ENCODE assay signal across 15 mouse cellular contexts in the genomic region with DNA sequence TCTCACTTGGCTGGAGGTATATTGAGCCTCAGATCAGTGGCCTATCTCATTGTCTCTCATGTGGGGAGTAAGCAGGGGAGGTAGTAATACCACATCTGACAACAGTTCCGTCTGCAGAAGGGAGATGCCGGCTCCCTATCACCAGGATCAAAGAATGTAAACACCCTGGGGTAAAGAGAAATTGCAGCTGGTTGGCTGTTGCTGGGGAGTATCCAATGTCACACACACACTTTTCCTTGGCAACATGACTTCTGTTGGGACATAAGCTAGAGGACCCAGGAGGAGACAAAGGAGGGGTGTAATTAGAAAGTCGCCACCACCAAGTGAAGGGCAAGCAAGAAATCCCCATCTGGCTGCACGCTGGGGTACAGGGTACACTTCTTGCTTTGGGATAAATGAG. TPM values are rescaled to one million over a fixed set of nuclear protein-coding genes. Genes with fewer than 3 reads are reported as not detected.
"Had no signal": no experiment of that assay in that cellular context is flagged by ENCODE, and none has a peak within 500 bp of the region (broad histone marks: within the 10 kb centered on the region; RNA-seq: fewer than 3 reads in every experiment).

No protein-coding gene starts in this region.

- H3K4me3 ChIP-seq: layer of hippocampus, adult 2 months; limb, embryonic 12.5 days; liver, embryonic 13.5 days; megakaryocyte, embryonic 14.5 days; midbrain, embryonic 13.5 days; neural tube, embryonic 12.5 days had no signal

- H3K9me3 ChIP-seq: limb, embryonic 12.5 days; liver, embryonic 13.5 days; midbrain, embryonic 13.5 days; neural tube, embryonic 12.5 days had no signal

- H3K4me1 ChIP-seq: limb, embryonic 12.5 days; liver, embryonic 13.5 days; midbrain, embryonic 13.5 days; neural tube, embryonic 12.5 days had no signal

- ATAC-seq: intestine, postnatal 0 days; liver, postnatal 0 days; midbrain, embryonic 13.5 days had no signal

- H3K36me3 ChIP-seq: limb, embryonic 12.5 days; liver, embryonic 13.5 days; midbrain, embryonic 13.5 days; neural tube, embryonic 12.5 days had no signal

- H3K9ac ChIP-seq: limb, embryonic 12.5 days; liver, embryonic 13.5 days; liver, postnatal 0 days; midbrain, embryonic 13.5 days; neural tube, embryonic 12.5 days had no signal

- H3K27me3 ChIP-seq: limb, embryonic 12.5 days; liver, embryonic 13.5 days; megakaryocyte, embryonic 14.5 days; midbrain, embryonic 13.5 days; neural tube, embryonic 12.5 days had no signal

- H3K4me2 ChIP-seq: limb, embryonic 12.5 days; liver, embryonic 13.5 days; midbrain, embryonic 13.5 days; neural tube, embryonic 12.5 days had no signal

- H3K27ac ChIP-seq: layer of hippocampus, adult 2 months; limb, embryonic 12.5 days; liver, embryonic 13.5 days; macrophage; midbrain, embryonic 13.5 days; neural tube, embryonic 12.5 days; stomach, postnatal 0 days had no signal

RNA-seq across cellular contexts. Expression of a gene that starts 33.1 kb away (rescaled TPM):
- total RNA-seq: layer of hippocampus, adult 2 months; layer of hippocampus, postnatal 10 days; left cerebral cortex, postnatal 36 days; midbrain, postnatal 0 days; neutrophil, adult 5-6 weeks had no signal
- polyA plus RNA-seq: intestine, postnatal 0 days; kidney, embryonic 16.5 days; limb, embryonic 12.5 days; liver, embryonic 13.5 days; liver, postnatal 0 days; macrophage; midbrain, embryonic 13.5 days; midbrain, postnatal 0 days; neural tube, embryonic 12.5 days; stomach, postnatal 0 days had no signal
